9 mouse cellular contexts compared by ENCODE assay signal in genomic region chr5:137295296-137295695, GRCm38 (mm10). TPM values are rescaled to one million over a fixed set of nuclear protein-coding genes. Genes with fewer than 3 reads are reported as not detected.
DNase-seq lines count a peak whose midpoint lies in the region; ATAC-seq lines count a peak whose summit lies in the region.
"Had no signal": no experiment of that assay in that cellular context is flagged by ENCODE, and none has a peak within 500 bp of the region (broad histone marks: within the 10 kb centered on the region; RNA-seq: fewer than 3 reads in every experiment).

No protein-coding gene starts in this region.

- peak overlapping the region; percentile 98 for H3K4me2 ChIP-seq in lung, embryonic 15.5 days
- H3K4me2 ChIP-seq in forebrain, embryonic 13.5 days = peak overlapping the region; percentile 99
- peak overlapping the region; percentile 96 for H3K4me2 ChIP-seq in limb, embryonic 15.5 days
- peak overlapping the region; percentile 93 for H3K4me2 ChIP-seq in stomach, embryonic 16.5 days (ENCODE audit: low read depth, low read length)

- DNase-seq in lung, postnatal 14 days = no peak
- DNase-seq in gastrocnemius, postnatal 4 days (ENCODE audit: low spot score in 2 of 2) = no peak
- DNase-seq in right cerebral cortex, postnatal 25 days = no peak
- DNase-seq: lung, postnatal 4 days had no signal

- 77% methylated on average over 9 of the region's 9 CpGs for WGBS in lung, embryonic 15.5 days
- 83% methylated on average over 9 of the region's 9 CpGs for WGBS in forebrain, embryonic 13.5 days
- 74% methylated on average over 9 of the region's 9 CpGs for WGBS in limb, embryonic 15.5 days
- WGBS in stomach, embryonic 16.5 days = 73% methylated on average over 9 of the region's 9 CpGs

- H3K4me1 ChIP-seq in lung, embryonic 15.5 days = peaks cover 14% of the 10 kb centered on the region
- peaks cover 20% of the 10 kb centered on the region for H3K4me1 ChIP-seq in forebrain, embryonic 13.5 days
- H3K4me1 ChIP-seq in limb, embryonic 15.5 days = peaks cover 25% of the 10 kb centered on the region
- H3K4me1 ChIP-seq in stomach, embryonic 16.5 days (ENCODE audit: control insufficient read depth, insufficient read depth, low read length) = peaks cover 17% of the 10 kb centered on the region

- peak overlapping the region; percentile 97; the same call in 1 of the 2 replicates for H3K27ac ChIP-seq in lung, embryonic 15.5 days
- H3K27ac ChIP-seq in forebrain, embryonic 13.5 days = peak overlapping the region; percentile 79; the same call in 1 of the 2 replicates
- no peak overlapping the region for H3K27ac ChIP-seq in limb, embryonic 15.5 days
- H3K27ac ChIP-seq in stomach, embryonic 16.5 days (ENCODE audit: low read length) = no peak overlapping the region

- ATAC-seq in lung, embryonic 15.5 days (ENCODE audit: borderline replicate concordance, extremely low read depth, low FRiP score, low TSS enrichment) = no peak
- no peak for ATAC-seq in forebrain, embryonic 13.5 days
- no peak for ATAC-seq in limb, embryonic 15.5 days (ENCODE audit: insufficient number of reproducible peaks, low FRiP score, low TSS enrichment, low read depth)
- no peak for ATAC-seq in stomach, embryonic 16.5 days (ENCODE audit: insufficient read depth, low FRiP score)

- H3K9me3 ChIP-seq in lung, embryonic 15.5 days = no peaks in the 10 kb centered on the region
- H3K9me3 ChIP-seq in forebrain, embryonic 13.5 days (replicated peaks) = no peaks in the 10 kb centered on the region
- no peaks in the 10 kb centered on the region for H3K9me3 ChIP-seq in limb, embryonic 15.5 days
- H3K9me3 ChIP-seq in stomach, embryonic 16.5 days (replicated peaks; ENCODE audit: control insufficient read depth, low read length) = no peaks in the 10 kb centered on the region

- peak overlapping the region; percentile 57 for H3K4me3 ChIP-seq in lung, embryonic 15.5 days
- peak overlapping the region; percentile 58 for H3K4me3 ChIP-seq in forebrain, embryonic 13.5 days
- H3K4me3 ChIP-seq in limb, embryonic 15.5 days = peak overlapping the region; percentile 54
- peak overlapping the region; percentile 53; the same call in 1 of the 2 replicates for H3K4me3 ChIP-seq in stomach, embryonic 16.5 days (replicated peaks; ENCODE audit: low read length)

- H3K27me3 ChIP-seq in lung, embryonic 15.5 days = peaks cover 8% of the 10 kb centered on the region
- H3K27me3 ChIP-seq in forebrain, embryonic 13.5 days = peaks cover 21% of the 10 kb centered on the region
- peaks cover 23% of the 10 kb centered on the region for H3K27me3 ChIP-seq in limb, embryonic 15.5 days
- H3K27me3 ChIP-seq in stomach, embryonic 16.5 days (ENCODE audit: control insufficient read depth, insufficient read depth, low read length) = peaks cover 4% of the 10 kb centered on the region; the same call in 1 of the 2 replicates

- peaks cover 54% of the 10 kb centered on the region for H3K36me3 ChIP-seq in lung, embryonic 15.5 days
- peaks cover 57% of the 10 kb centered on the region for H3K36me3 ChIP-seq in forebrain, embryonic 13.5 days (ENCODE audit: poor library complexity, severe bottlenecking)
- peaks cover 56% of the 10 kb centered on the region for H3K36me3 ChIP-seq in limb, embryonic 15.5 days
- H3K36me3 ChIP-seq in stomach, embryonic 16.5 days (ENCODE audit: control insufficient read depth, insufficient read depth, low read length) = peaks cover 33% of the 10 kb centered on the region

- H3K9ac ChIP-seq in lung, embryonic 15.5 days = peak overlapping the region; percentile 50
- peak overlapping the region; percentile 79 for H3K9ac ChIP-seq in forebrain, embryonic 13.5 days
- H3K9ac ChIP-seq in limb, embryonic 15.5 days = no peak overlapping the region
- peak overlapping the region; percentile 82 for H3K9ac ChIP-seq in stomach, embryonic 16.5 days (ENCODE audit: low read length)

RNA-seq across cellular contexts. Expression of gene Ufsp1, which starts 0.9 kb away (rescaled TPM):
- polyA plus RNA-seq in lung, embryonic 15.5 days (2015; fragmentation: Nextera tagmentation; extraction: Ambion mirVana) = 5.3 and 5.8 TPM in 2 replicates
- 7.1 and 7.2 TPM in 2 replicates for polyA plus RNA-seq in forebrain, embryonic 13.5 days (2015; fragmentation: Nextera tagmentation; extraction: Ambion mirVana)
- 6.7 and 11.3 TPM in 2 replicates for polyA plus RNA-seq in limb, embryonic 15.5 days (2015; fragmentation: Nextera tagmentation; extraction: Ambion mirVana)
- polyA plus RNA-seq in stomach, embryonic 16.5 days (2015; fragmentation: Nextera tagmentation; extraction: Ambion mirVana) = 7.3 and 8.6 TPM in 2 replicates
- total RNA-seq in gastrocnemius, postnatal 4 days (2021) = 10 to 100 TPM; 47.7 to 51.2 TPM

RNA-seq across cellular contexts. Expression of gene Ache, which starts 8.0 kb away (rescaled TPM):
- polyA plus RNA-seq in lung, embryonic 15.5 days (2015; fragmentation: Nextera tagmentation; extraction: Ambion mirVana) = 1.8 and 3.9 TPM in 2 replicates
- polyA plus RNA-seq in forebrain, embryonic 13.5 days (2015; fragmentation: Nextera tagmentation; extraction: Ambion mirVana) = 2.7 and 4.1 TPM in 2 replicates
- polyA plus RNA-seq in limb, embryonic 15.5 days (2015; fragmentation: Nextera tagmentation; extraction: Ambion mirVana) = 11.3 and 25.3 TPM in 2 replicates
- polyA plus RNA-seq in stomach, embryonic 16.5 days (2015; fragmentation: Nextera tagmentation; extraction: Ambion mirVana) = 9.8 and 10.8 TPM in 2 replicates
- 10 to 100 TPM; 68.5 to 78.9 TPM for total RNA-seq in gastrocnemius, postnatal 4 days (2021)
- polyA plus RNA-seq: activated CD4-positive, CD25-positive, alpha-beta regulatory T cell, adult 4 months had no signal

RNA-seq across cellular contexts. Expression of gene Srrt, which starts 12.2 kb away (rescaled TPM):
- 145 and 155 TPM in 2 replicates for polyA plus RNA-seq in lung, embryonic 15.5 days (2015; fragmentation: Nextera tagmentation; extraction: Ambion mirVana)
- 145 and 150 TPM in 2 replicates for polyA plus RNA-seq in forebrain, embryonic 13.5 days (2015; fragmentation: Nextera tagmentation; extraction: Ambion mirVana)
- 113 and 117 TPM in 2 replicates for polyA plus RNA-seq in limb, embryonic 15.5 days (2015; fragmentation: Nextera tagmentation; extraction: Ambion mirVana)
- polyA plus RNA-seq in stomach, embryonic 16.5 days (2015; fragmentation: Nextera tagmentation; extraction: Ambion mirVana) = 113 and 116 TPM in 2 replicates
- total RNA-seq in gastrocnemius, postnatal 4 days (2021) = 100 to 1,000 TPM; 113 to 138 TPM

RNA-seq across cellular contexts. Expression of gene Trip6, which starts 18.9 kb away (rescaled TPM):
- polyA plus RNA-seq in lung, embryonic 15.5 days (2015; fragmentation: Nextera tagmentation; extraction: Ambion mirVana) = 95.9 and 96.3 TPM in 2 replicates
- 30.8 and 35.3 TPM in 2 replicates for polyA plus RNA-seq in forebrain, embryonic 13.5 days (2015; fragmentation: Nextera tagmentation; extraction: Ambion mirVana)
- 109 and 110 TPM in 2 replicates for polyA plus RNA-seq in limb, embryonic 15.5 days (2015; fragmentation: Nextera tagmentation; extraction: Ambion mirVana)
- 77.6 and 77.8 TPM in 2 replicates for polyA plus RNA-seq in stomach, embryonic 16.5 days (2015; fragmentation: Nextera tagmentation; extraction: Ambion mirVana)
- 10 to 100 TPM; 31.2 to 31.9 TPM for total RNA-seq in gastrocnemius, postnatal 4 days (2021)

RNA-seq across cellular contexts. Expression of gene Slc12a9, which starts 38.1 kb away (rescaled TPM):
- 12.0 and 13.0 TPM in 2 replicates for polyA plus RNA-seq in lung, embryonic 15.5 days (2015; fragmentation: Nextera tagmentation; extraction: Ambion mirVana)
- polyA plus RNA-seq in forebrain, embryonic 13.5 days (2015; fragmentation: Nextera tagmentation; extraction: Ambion mirVana) = 14.4 and 16.9 TPM in 2 replicates
- 13.9 and 14.4 TPM in 2 replicates for polyA plus RNA-seq in limb, embryonic 15.5 days (2015; fragmentation: Nextera tagmentation; extraction: Ambion mirVana)
- polyA plus RNA-seq in stomach, embryonic 16.5 days (2015; fragmentation: Nextera tagmentation; extraction: Ambion mirVana) = 12.6 and 13.7 TPM in 2 replicates
- 10 to 100 TPM in 1 of 2 experiments, 1 to 10 TPM in 1; 8.2 to 10.3 TPM for total RNA-seq in gastrocnemius, postnatal 4 days (2021)

Comparison
In these comparisons a context has a peak if more than half of its experiments do, and no peak if none do; other contexts are left out.
1. H3K27ac ChIP-seq: peak in lung, embryonic 15.5 days (single experiment) and forebrain, embryonic 13.5 days (single experiment); none in limb, embryonic 15.5 days (single experiment) and stomach, embryonic 16.5 days (single experiment).
2. Peak in every context shown above with its lines, with median percentiles within 50 percentile points of each other: H3K4me2 ChIP-seq and H3K4me3 ChIP-seq.